Mouse (Mus musculus) lung, embryonic 15.5 days (tissue): ENCODE data around the gene Tmtc2. TPM values are rescaled to one million over a fixed set of nuclear protein-coding genes. Genes with fewer than 3 reads are reported as not detected.

Source experiments
- ATAC-seq: fragments of 200-750 bp; cut with Nextera tagmentation; 2 replicates; pipeline ENCODE4 v1.8.0; 2017; ENCODE audit warnings: moderate number of reproducible peaks, borderline replicate concordance; ENCODE audit not compliant: low FRiP score, low TSS enrichment; ENCODE audit errors: extremely low read depth
- H3K27ac ChIP-seq: fragments of 300-500 bp; sonication (generic); 2 replicates; pipeline ENCODE4 v1.5.1; 2015; ENCODE audit warnings: moderate library complexity, mild to moderate bottlenecking, inconsistent platforms
- H3K27me3 ChIP-seq: fragments of 300-500 bp; sonication (generic); 2 replicates; pipeline ENCODE4 v1.6.1; 2015; ENCODE audit warnings: inconsistent platforms
- H3K36me3 ChIP-seq: fragments of 300-500 bp; sonication (generic); 2 replicates; pipeline ENCODE4 v1.6.1; 2015; ENCODE audit warnings: inconsistent platforms
- H3K4me1 ChIP-seq: fragments of 300-500 bp; sonication (generic); 2 replicates; pipeline ENCODE4 v1.6.1; 2015; ENCODE audit warnings: inconsistent platforms
- H3K4me2 ChIP-seq: fragments of 300-500 bp; sonication (generic); 2 replicates; pipeline ENCODE4 v1.6.1; 2015; ENCODE audit warnings: inconsistent platforms, mild to moderate bottlenecking, moderate library complexity
- H3K4me3 ChIP-seq: fragments of 300-500 bp; sonication (generic); 2 replicates; pipeline ENCODE4 v1.5.1; 2015; ENCODE audit warnings: mild to moderate bottlenecking, inconsistent platforms
- H3K9ac ChIP-seq: fragments of 300-500 bp; sonication (generic); 2 replicates; pipeline ENCODE4 v1.6.1; 2015; ENCODE audit warnings: inconsistent platforms
- H3K9me3 ChIP-seq: fragments of 300-500 bp; sonication (generic); 2 replicates; pipeline ENCODE4 v1.6.1; 2016; ENCODE audit warnings: inconsistent platforms
- WGBS: fragments of 180-500 bp; shearing (Covaris S2); methylation state at CpG from one replicate; pipeline ENCODE4 v1.1.7; 2015; 5-methylcytosine and 5-hydroxymethylcytosine counted together
- polyA plus RNA-seq: library from polyadenylated mRNA; unstranded; fragments of >200 nt; fragmentation: Nextera tagmentation; extraction: Ambion mirVana; gene quantifications from 2 replicates; pipeline ENCODE4 v1.2.1, GENCODE M21; 2015

Tmtc2 gene
- polyA plus RNA-seq, 1 experiment from 2014 or later, result 9.7 TPM

DNA sequence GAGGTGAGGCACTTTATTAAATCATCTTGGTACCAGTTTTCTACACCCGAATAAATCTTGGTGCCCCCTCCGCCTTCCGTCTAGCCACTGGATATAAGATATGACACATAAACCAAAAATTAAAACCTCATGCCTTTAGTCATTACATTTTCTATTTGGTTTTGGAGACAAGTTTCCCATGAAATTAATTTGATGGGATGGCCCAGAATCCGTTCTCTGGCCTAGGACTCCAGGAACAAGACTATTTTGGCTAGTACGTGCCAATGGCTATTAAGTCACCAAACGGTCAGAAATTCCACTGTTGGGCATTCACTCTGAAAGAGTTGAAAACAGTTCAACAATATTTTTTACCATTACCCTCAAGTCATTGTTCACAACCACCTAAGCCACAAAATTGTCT, 32.2 kb downstream of the Tmtc2 start:
- Histone ChIP-seq H3K4me3 (no peak overlapping the region), H3K9me3 (no peaks in the 10 kb centered on the region), H3K36me3 (no peaks in the 10 kb centered on the region), H3K4me1 (0 out of 2 replicates have a peak, but pooled peaks cover 4% of the 10 kb centered on the region), H3K4me2 (no peak overlapping the region), H3K27me3 (no peaks in the 10 kb centered on the region), H3K27ac (no peak overlapping the region), H3K9ac (no peak overlapping the region)
- 90% methylated on average over 6 of the region's 6 CpGs for WGBS
- ATAC-seq, result no peak

DNA sequence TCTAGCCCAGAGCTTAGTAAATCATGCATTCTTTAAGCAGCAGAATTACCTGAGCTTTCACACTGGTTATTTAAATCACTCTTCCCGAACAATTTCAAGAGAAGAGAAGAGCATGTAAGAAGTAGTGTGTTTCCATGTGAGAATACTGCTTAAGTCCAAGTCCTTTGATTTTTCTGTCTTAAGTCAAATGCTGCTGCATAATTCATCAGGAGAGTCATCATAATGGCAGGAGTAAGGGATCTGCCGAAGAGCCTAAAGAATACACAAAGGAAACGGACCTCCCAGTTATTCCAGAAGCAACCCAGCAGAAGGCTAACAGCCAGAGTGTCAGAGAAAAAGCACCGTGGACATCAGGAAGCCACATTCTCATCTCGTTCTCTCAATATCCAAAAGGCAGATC, 34.6 kb downstream of the Tmtc2 start:
- H3K4me2 ChIP-seq, result no peak overlapping the region
- H3K36me3 ChIP-seq, result no peaks in the 10 kb centered on the region
- 48% methylated on average over 5 of the region's 5 CpGs for WGBS
- H3K4me3 ChIP-seq, result no peak overlapping the region
- H3K27me3 ChIP-seq, result no peaks in the 10 kb centered on the region
- no peak overlapping the region for H3K9ac ChIP-seq
- 0 out of 2 replicates have a peak, but pooled peaks cover 4% of the 10 kb centered on the region for H3K4me1 ChIP-seq
- no peak overlapping the region for H3K27ac ChIP-seq
- no peaks in the 10 kb centered on the region for H3K9me3 ChIP-seq
- no peak for ATAC-seq

DNA sequence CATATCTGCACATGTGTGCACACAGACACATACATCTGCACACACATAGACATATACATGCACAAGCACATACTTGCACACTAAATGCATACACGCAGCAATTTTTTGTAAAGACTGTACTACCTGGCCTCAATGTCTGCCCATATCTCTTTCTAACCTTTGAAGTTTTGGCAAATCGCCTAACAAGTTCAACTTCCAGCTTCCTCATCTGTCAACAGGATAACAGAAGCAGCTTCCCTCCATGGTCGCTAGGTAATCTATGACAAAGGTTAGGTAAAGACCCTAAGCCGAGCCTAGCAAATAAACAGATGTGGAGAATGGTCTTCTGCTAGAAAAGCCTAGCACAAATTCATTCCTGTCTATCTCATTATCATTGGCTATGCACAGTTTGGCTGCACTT, 37.3 kb downstream of the Tmtc2 start:
- H3K9me3 ChIP-seq, result no peaks in the 10 kb centered on the region
- H3K9ac ChIP-seq, result no peak overlapping the region
- H3K4me3 ChIP-seq, result no peak overlapping the region
- H3K4me2 ChIP-seq, result no peak overlapping the region
- WGBS, result 62% methylated on average over 4 of the region's 4 CpGs
- 0 out of 2 replicates have a peak, but pooled peaks cover 4% of the 10 kb centered on the region for H3K4me1 ChIP-seq
- no peaks in the 10 kb centered on the region for H3K27me3 ChIP-seq
- H3K27ac ChIP-seq, result no peak overlapping the region
- ATAC-seq, result no peak
- no peaks in the 10 kb centered on the region for H3K36me3 ChIP-seq

GRCm38 (mm10) chr10:105535848-105536247, 38.4 kb downstream of the Tmtc2 start:
- no peak for ATAC-seq
- no peaks in the 10 kb centered on the region for H3K36me3 ChIP-seq
- no peak overlapping the region for H3K4me2 ChIP-seq
- no peaks in the 10 kb centered on the region for H3K27me3 ChIP-seq
- 0 out of 2 replicates have a peak, but pooled peaks cover 4% of the 10 kb centered on the region for H3K4me1 ChIP-seq
- H3K4me3 ChIP-seq, result no peak overlapping the region
- H3K9ac ChIP-seq, result no peak overlapping the region
- H3K9me3 ChIP-seq, result no peaks in the 10 kb centered on the region
- no peak overlapping the region for H3K27ac ChIP-seq

GRCm38 (mm10) chr10:105532747-105533146, 41.5 kb downstream of the Tmtc2 start:
- H3K36me3 ChIP-seq, result no peaks in the 10 kb centered on the region
- H3K4me3 ChIP-seq, result no peak overlapping the region
- ATAC-seq, result peak; percentile 46; the same call in 1 of the 2 replicates
- 63% methylated on average over 7 of the region's 7 CpGs for WGBS
- H3K4me1 ChIP-seq, result no peaks in the 10 kb centered on the region
- H3K27ac ChIP-seq, result no peak overlapping the region
- H3K4me2 ChIP-seq, result no peak overlapping the region
- no peaks in the 10 kb centered on the region for H3K27me3 ChIP-seq
- no peak overlapping the region for H3K9ac ChIP-seq
- no peaks in the 10 kb centered on the region for H3K9me3 ChIP-seq

GRCm38 (mm10) chr10:105532019-105532525, 42.2 kb downstream of the Tmtc2 start:
- no peak overlapping the region for H3K4me2 ChIP-seq
- no peak for ATAC-seq
- no peak overlapping the region for H3K9ac ChIP-seq
- no peaks in the 10 kb centered on the region for H3K9me3 ChIP-seq
- H3K4me3 ChIP-seq, result no peak overlapping the region
- 87% methylated on average over 5 of the region's 5 CpGs for WGBS
- H3K27me3 ChIP-seq, result no peaks in the 10 kb centered on the region
- H3K36me3 ChIP-seq, result no peaks in the 10 kb centered on the region
- H3K4me1 ChIP-seq, result no peaks in the 10 kb centered on the region
- H3K27ac ChIP-seq, result no peak overlapping the region

DNA sequence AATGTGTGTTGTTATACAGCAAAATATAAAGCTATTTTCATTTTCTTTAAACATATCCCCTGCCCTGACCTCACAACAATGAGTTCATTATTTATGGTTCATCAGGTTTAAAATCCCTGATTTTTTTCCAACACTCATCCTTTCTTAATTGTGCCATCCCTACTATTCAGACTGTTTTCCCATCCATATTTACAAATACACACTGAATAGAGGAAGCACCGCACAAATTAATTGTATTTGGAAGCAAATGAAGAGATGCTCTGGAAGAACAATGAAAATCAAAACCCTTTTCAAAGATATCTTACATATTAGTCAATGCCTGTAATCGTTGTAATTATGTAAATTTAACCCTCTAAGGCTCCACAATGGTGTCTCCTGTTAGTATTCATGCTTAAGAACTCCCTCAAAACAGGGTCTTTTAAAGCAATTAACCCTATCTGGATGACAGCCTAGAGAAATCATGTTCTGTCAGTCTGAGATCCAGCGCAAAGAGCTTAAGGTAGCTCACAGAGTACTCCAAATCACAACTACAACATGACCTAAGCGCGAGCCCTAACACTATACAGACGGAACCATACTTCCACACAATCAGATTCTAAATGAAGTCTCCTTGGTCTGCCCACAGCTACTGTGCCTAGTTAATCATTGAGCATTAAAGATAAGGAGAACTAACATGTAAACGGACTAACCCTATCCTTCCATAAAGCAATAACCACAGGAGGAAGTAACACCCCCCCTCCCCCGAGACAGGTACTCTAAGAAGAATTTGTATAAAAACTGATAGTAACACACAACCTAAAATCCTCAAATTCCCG, 43.0 kb downstream of the Tmtc2 start:
- no peaks in the 10 kb centered on the region for H3K9me3 ChIP-seq
- no peak overlapping the region for H3K27ac ChIP-seq
- no peak overlapping the region for H3K4me3 ChIP-seq
- no peaks in the 10 kb centered on the region for H3K4me1 ChIP-seq
- 60% methylated on average over 9 of the region's 9 CpGs for WGBS
- H3K36me3 ChIP-seq, result no peaks in the 10 kb centered on the region
- H3K4me2 ChIP-seq, result no peak overlapping the region
- ATAC-seq, result no peak
- no peaks in the 10 kb centered on the region for H3K27me3 ChIP-seq
- H3K9ac ChIP-seq, result no peak overlapping the region

- Histone ChIP-seq H3K9ac (no peak overlapping the region), H3K4me2 (peak overlapping the region; percentile 40)
Observed at GRCm38 (mm10) chr10:105523405-105524088, 50.7 kb downstream of the Tmtc2 start.

DNA sequence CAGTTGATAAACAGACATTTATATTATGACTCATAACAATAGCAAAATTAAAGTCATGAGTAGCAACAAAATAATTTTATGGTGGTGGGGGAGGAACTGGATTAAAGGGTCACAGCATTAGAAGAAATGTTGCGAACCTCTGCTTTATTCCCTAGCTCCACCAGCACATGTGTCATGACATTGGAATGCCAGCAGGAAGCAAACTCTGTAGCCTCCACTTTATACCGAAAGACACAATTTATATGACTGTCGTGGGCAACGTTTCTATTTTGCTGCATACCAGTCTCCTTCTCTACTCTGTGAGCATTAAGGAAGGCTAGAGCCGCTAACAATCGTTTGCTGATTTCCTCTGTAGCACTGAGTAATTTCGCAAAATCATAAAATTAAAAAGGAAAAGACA, 51.8 kb downstream of the Tmtc2 start:
- no peak overlapping the region for H3K4me2 ChIP-seq
- peaks cover 15% of the 10 kb centered on the region for H3K4me1 ChIP-seq
- H3K36me3 ChIP-seq, result no peaks in the 10 kb centered on the region
- 39% methylated on average over 7 of the region's 7 CpGs for WGBS
- H3K27me3 ChIP-seq, result no peaks in the 10 kb centered on the region
- no peaks in the 10 kb centered on the region for H3K9me3 ChIP-seq
- no peak overlapping the region for H3K4me3 ChIP-seq
- H3K27ac ChIP-seq, result no peak overlapping the region
- no peak for ATAC-seq
- no peak overlapping the region for H3K9ac ChIP-seq

More at GRCm38 (mm10) chr10:105523405-105524088, 50.7 kb downstream of the Tmtc2 start:
- Histone ChIP-seq H3K36me3 (no peaks in the 10 kb centered on the region), H3K9me3 (no peaks in the 10 kb centered on the region), H3K27ac (peak overlapping the region; percentile 56), H3K4me3 (no peak overlapping the region), H3K4me1 (peaks cover 15% of the 10 kb centered on the region), H3K27me3 (no peaks in the 10 kb centered on the region)
- no peak for ATAC-seq
- WGBS, result 11% methylated on average over 8 of the region's 8 CpGs

- no peak overlapping the region for H3K4me2 ChIP-seq
- H3K4me3 ChIP-seq, result no peak overlapping the region
- no peak overlapping the region for H3K27ac ChIP-seq
- H3K36me3 ChIP-seq, result no peaks in the 10 kb centered on the region
- H3K27me3 ChIP-seq, result no peaks in the 10 kb centered on the region
- ATAC-seq, result no peak
- no peak overlapping the region for H3K9ac ChIP-seq
- H3K4me1 ChIP-seq, result peaks cover 15% of the 10 kb centered on the region
- H3K9me3 ChIP-seq, result no peaks in the 10 kb centered on the region
- WGBS, result 76% methylated on average over 6 of the region's 6 CpGs
Observed at GRCm38 (mm10) chr10:105519154-105519806, 55.0 kb downstream of the Tmtc2 start.

GRCm38 (mm10) chr10:105518144-105518543, 56.1 kb downstream of the Tmtc2 start:
- Histone ChIP-seq H3K27me3 (no peaks in the 10 kb centered on the region), H3K4me2 (no peak overlapping the region), H3K36me3 (no peaks in the 10 kb centered on the region), H3K27ac (no peak overlapping the region), H3K4me3 (no peak overlapping the region), H3K9me3 (no peaks in the 10 kb centered on the region), H3K9ac (no peak overlapping the region), H3K4me1 (peaks cover 9% of the 10 kb centered on the region)
- 84% methylated on average over 9 of the region's 9 CpGs for WGBS
- no peak for ATAC-seq
